Mouse (Mus musculus) lung, embryonic 16.5 days (tissue): Measurements from ENCODE around the gene Taf15. TPM values are rescaled to one million over a fixed set of nuclear protein-coding genes. Genes with fewer than 3 reads are reported as not detected.
"Not testable (repeated sequence)": the region's sequence is repeated elsewhere in the genome, so short reads cannot be mapped to it uniquely, and the experiment has no call there.

ENCODE experiments used
- ATAC-seq: fragments of 200-750 bp; cut with Nextera tagmentation; 2 replicates; pipeline ENCODE4 v1.8.0; 2017; ENCODE audit warnings: low read depth, mild to moderate bottlenecking, moderate library complexity
- H3K27ac ChIP-seq: fragments of 300-500 bp; sonication (generic); 2 replicates; pipeline ENCODE4 v1.5.1; 2014; ENCODE audit warnings: mild to moderate bottlenecking, control low read depth, low read length
- H3K27me3 ChIP-seq: fragments of 300-500 bp; sonication (generic); 2 replicates; pipeline ENCODE4 v1.6.1; 2014; ENCODE audit warnings: low read depth, low read length, mixed read lengths; ENCODE audit not compliant: control insufficient read depth, insufficient read depth
- H3K36me3 ChIP-seq: fragments of 300-500 bp; sonication (generic); 2 replicates; pipeline ENCODE4 v1.6.1; 2014; ENCODE audit warnings: low read length; ENCODE audit not compliant: control insufficient read depth, insufficient read depth
- H3K4me1 ChIP-seq: fragments of 300-500 bp; sonication (generic); replicated peaks from 2 replicates; pipeline ENCODE4 v1.6.1; 2014; ENCODE audit warnings: low read length, mixed read lengths; ENCODE audit not compliant: control insufficient read depth, insufficient read depth
- H3K4me2 ChIP-seq: fragments of 300-500 bp; sonication (generic); 2 replicates; pipeline ENCODE4 v1.6.1; 2014; ENCODE audit warnings: low read depth, low read length, control low read depth
- H3K4me3 ChIP-seq: fragments of 300-500 bp; sonication (generic); 2 replicates; pipeline ENCODE4 v1.5.1; 2014; ENCODE audit warnings: mild to moderate bottlenecking, low read length, control low read depth
- H3K9ac ChIP-seq: fragments of 300-500 bp; sonication (generic); 2 replicates; pipeline ENCODE4 v1.6.1; 2014; ENCODE audit warnings: low read length, control low read depth
- H3K9me3 ChIP-seq: fragments of 300-500 bp; sonication (generic); 2 replicates; pipeline ENCODE4 v1.6.1; 2016; ENCODE audit warnings: low read length; ENCODE audit not compliant: control insufficient read depth
- WGBS: fragments of 180-500 bp; shearing (Covaris S2); extraction: QIAGEN DNeasy Blood & Tissue Kit; methylation state at CpG from one replicate; pipeline ENCODE4 v1.1.7; 2014; 5-methylcytosine and 5-hydroxymethylcytosine counted together
- polyA plus RNA-seq: library from polyadenylated mRNA; unstranded; fragments of >200 nt; fragmentation: Nextera tagmentation; extraction: Ambion mirVana; gene quantifications from 2 replicates; pipeline ENCODE4 v1.2.1, GENCODE M21; 2015

Taf15 gene
- polyA plus RNA-seq, 1 experiment from 2014 or later = 13.9 TPM

- Histone ChIP-seq H3K9ac (no peak overlapping the region), H3K4me3 (no peak overlapping the region), H3K4me2 (no peak overlapping the region), H3K4me1 (no peaks in the 10 kb centered on the region), H3K27me3 (no peaks in the 10 kb centered on the region), H3K9me3 (no peaks in the 10 kb centered on the region), H3K27ac (no peak overlapping the region), H3K36me3 (no peaks in the 10 kb centered on the region)
- no peak for ATAC-seq
- 92% methylated on average over 3 of the region's 3 CpGs for WGBS
These were observed 68.5 kb downstream of the Taf15 start for GRCm38 (mm10) chr11:83541415-83541814.

- Histone ChIP-seq H3K9me3 (no peaks in the 10 kb centered on the region), H3K4me1 (no peaks in the 10 kb centered on the region), H3K4me2 (no peak overlapping the region), H3K27me3 (no peaks in the 10 kb centered on the region), H3K9ac (no peak overlapping the region), H3K4me3 (no peak overlapping the region), H3K36me3 (no peaks in the 10 kb centered on the region), H3K27ac (no peak overlapping the region)
- 34% methylated on average over 3 of the region's 3 CpGs for WGBS
- ATAC-seq = no peak
These were observed 71.3 kb downstream of the Taf15 start for GRCm38 (mm10) chr11:83544214-83544613.

- Histone ChIP-seq H3K36me3 (no peaks in the 10 kb centered on the region), H3K4me2 (no peak overlapping the region), H3K9me3 (no peaks in the 10 kb centered on the region), H3K4me1 (no peaks in the 10 kb centered on the region), H3K4me3 (no peak overlapping the region), H3K27me3 (no peaks in the 10 kb centered on the region), H3K27ac (no peak overlapping the region), H3K9ac (no peak overlapping the region)
- ATAC-seq = no peak
- 84% methylated on average over 5 of the region's 5 CpGs for WGBS
These were observed 77.3 kb downstream of the Taf15 start for GRCm38 (mm10) chr11:83550186-83550632.

DNA sequence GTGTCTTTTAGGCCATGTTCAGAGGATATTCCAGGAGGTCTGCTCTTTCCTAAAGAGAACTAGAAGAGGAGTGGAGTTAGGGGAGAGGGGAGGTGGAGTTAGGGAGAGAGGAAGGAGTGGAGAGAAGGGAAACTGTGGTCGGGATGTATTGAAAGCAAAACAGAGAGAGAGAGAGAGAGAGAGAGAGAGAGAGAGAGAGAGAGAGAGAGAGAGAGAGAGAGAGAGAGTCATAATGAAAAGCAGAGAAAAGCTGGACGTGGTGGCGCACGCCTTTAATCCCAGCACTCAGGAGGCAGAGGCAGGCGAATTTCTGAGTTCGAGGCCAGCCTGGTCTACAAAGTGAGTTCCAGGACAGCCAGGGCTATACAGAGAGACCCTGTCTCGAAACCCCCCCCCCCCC is 78.2 kb downstream of the Taf15 start:
- H3K9me3 ChIP-seq, H3K9ac ChIP-seq, H3K27me3 ChIP-seq, H3K4me1 ChIP-seq, H3K4me3 ChIP-seq, ATAC-seq, H3K36me3 ChIP-seq, H3K27ac ChIP-seq, H3K4me2 ChIP-seq: not testable (repeated sequence)
- WGBS = 75% methylated on average over 7 of the region's 7 CpGs

DNA sequence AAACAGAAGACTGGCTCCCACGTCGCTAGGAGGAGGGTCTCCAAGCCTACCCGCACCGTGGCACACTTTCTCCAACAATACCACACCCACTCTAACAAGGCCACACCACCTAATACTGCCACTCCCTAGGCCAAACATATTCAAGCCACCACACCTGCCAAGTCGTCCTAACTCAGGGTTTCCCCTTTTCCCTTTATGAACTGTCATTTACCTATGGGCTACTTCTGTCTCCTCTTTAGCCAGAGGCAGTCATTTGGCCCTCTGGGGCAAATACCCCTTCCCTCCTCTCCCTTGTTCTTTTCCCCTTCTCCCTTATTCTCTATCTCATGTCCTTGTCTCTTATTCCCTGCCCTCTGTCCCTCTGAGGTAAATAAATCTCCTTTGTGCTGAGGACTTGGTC is 78.8 kb downstream of the Taf15 start:
- H3K27ac ChIP-seq = no peak overlapping the region
- H3K9me3 ChIP-seq = no peaks in the 10 kb centered on the region
- H3K4me1 ChIP-seq = no peaks in the 10 kb centered on the region
- no peak overlapping the region for H3K9ac ChIP-seq
- H3K4me3 ChIP-seq = no peak overlapping the region
- H3K27me3 ChIP-seq = no peaks in the 10 kb centered on the region
- no peak overlapping the region for H3K4me2 ChIP-seq
- H3K36me3 ChIP-seq = no peaks in the 10 kb centered on the region
- 83% methylated on average over 5 of the region's 5 CpGs for WGBS
- no peak for ATAC-seq

Other genes with a start within 250 kb of the Taf15 start
- 0.45 and 0.75 TPM in 2 replicates for gene Slfn14, start 186.4 kb upstream of the Taf15 start, polyA plus RNA-seq
- 54.9 and 59.8 TPM in 2 replicates for gene Ap2b1, start 174.1 kb upstream of the Taf15 start, polyA plus RNA-seq
- gene Pex12, start 170.5 kb upstream of the Taf15 start, polyA plus RNA-seq = 13.1 and 13.9 TPM in 2 replicates
- gene Rasl10b, start 63.9 kb upstream of the Taf15 start, polyA plus RNA-seq = 0.41 and 0.62 TPM in 2 replicates
- 0.53 and 0.82 TPM in 2 replicates for gene Gas2l2, start 43.6 kb upstream of the Taf15 start, polyA plus RNA-seq
- gene 1700020L24Rik, start 35.4 kb upstream of the Taf15 start, polyA plus RNA-seq = 0.39 TPM in 1 of 2 replicates, not detected in the other
- 1.7 and 1.8 TPM in 2 replicates for gene Mmp28, start 10.0 kb upstream of the Taf15 start, polyA plus RNA-seq
- gene Heatr9, start 49.1 kb downstream of the Taf15 start, polyA plus RNA-seq = not detected in 2 replicates
- 1.1 and 1.9 TPM in 2 replicates for gene Ccl5, start 57.4 kb downstream of the Taf15 start, polyA plus RNA-seq
- 5.1 and 5.9 TPM in 2 replicates for gene Ccl9, start 105.5 kb downstream of the Taf15 start, polyA plus RNA-seq
- 10.0 and 19.7 TPM in 2 replicates for gene Ccl6, start 120.0 kb downstream of the Taf15 start, polyA plus RNA-seq
- gene Rpl9-ps1, start 172.5 kb downstream of the Taf15 start, polyA plus RNA-seq = not detected in 2 replicates
- gene Ccl3, start 176.3 kb downstream of the Taf15 start, polyA plus RNA-seq = 0.48 and 0.95 TPM in 2 replicates
- not detected in 2 replicates for gene Ccl4, start 189.5 kb downstream of the Taf15 start, polyA plus RNA-seq
- gene Wfdc17, start 230.9 kb downstream of the Taf15 start, polyA plus RNA-seq = 1.7 and 2.1 TPM in 2 replicates
- 1.2 and 1.8 TPM in 2 replicates for gene Wfdc18, start 235.9 kb downstream of the Taf15 start, polyA plus RNA-seq